Mouse (Mus musculus) G1E (cell line): ENCODE measurements around the gene Ift46.

Experiments
- CTCF ChIP-seq: IDR thresholded peaks from 2 replicates; pipeline ENCODE4 v1.5.1; 2012; ENCODE audit warnings: low read depth, low read length, inconsistent platforms, mixed read lengths
- POLR2AphosphoS5 ChIP-seq: IDR thresholded peaks from 2 replicates; pipeline ENCODE4 v1.6.1; 2012; ENCODE audit warnings: low read depth, low read length, inconsistent platforms; ENCODE audit not compliant: insufficient replicate concordance
- TAL1 ChIP-seq: conservative IDR thresholded peaks from 2 replicates; pipeline ENCODE4 v1.6.1; 2012; ENCODE audit warnings: low read depth, low read length, inconsistent platforms, mixed read lengths

GRCm38 (mm10) chr9:44746666-44747065 is 21.0 kb upstream of the Ift46 start:
- TF ChIP-seq CTCF (no peak), TAL1 (no peak), POLR2AphosphoS5 (no peak)
